Mouse (Mus musculus) heart, adult 11 months (tissue): ENCODE measurements around the gene Rreb1.

Experiments used
- DNase-seq: peaks from one replicate; pipeline ENCODE4 v3.0.0; 2022

Gene Rreb1

DNA sequence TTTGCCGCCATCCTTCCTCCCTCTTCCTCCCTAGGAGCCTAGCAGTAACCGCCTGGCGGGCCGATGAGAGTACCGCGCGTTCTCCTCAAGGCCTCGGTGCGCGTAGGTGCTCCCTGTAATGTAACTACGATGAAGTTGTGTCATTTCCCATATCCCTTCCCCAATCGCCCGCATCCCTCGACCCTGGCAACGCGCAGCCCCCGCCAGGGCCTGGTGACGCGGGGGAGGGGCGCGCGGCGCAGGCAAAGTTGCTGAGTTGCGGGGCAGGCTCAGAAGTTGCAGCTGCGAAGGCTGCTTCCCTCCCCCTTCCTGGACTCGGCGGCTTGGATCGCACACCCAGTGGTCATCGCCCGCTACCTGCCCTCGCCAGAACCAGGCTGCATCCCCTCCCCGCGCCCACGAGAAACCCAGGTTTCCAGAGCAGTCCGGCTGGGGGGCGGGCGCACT, at the start of gene Rreb1:
Rreb1 (plus strand) TSS at position 254 of the 447 bp plus-strand sequence.
- DNase-seq = peak; percentile 97

DNA sequence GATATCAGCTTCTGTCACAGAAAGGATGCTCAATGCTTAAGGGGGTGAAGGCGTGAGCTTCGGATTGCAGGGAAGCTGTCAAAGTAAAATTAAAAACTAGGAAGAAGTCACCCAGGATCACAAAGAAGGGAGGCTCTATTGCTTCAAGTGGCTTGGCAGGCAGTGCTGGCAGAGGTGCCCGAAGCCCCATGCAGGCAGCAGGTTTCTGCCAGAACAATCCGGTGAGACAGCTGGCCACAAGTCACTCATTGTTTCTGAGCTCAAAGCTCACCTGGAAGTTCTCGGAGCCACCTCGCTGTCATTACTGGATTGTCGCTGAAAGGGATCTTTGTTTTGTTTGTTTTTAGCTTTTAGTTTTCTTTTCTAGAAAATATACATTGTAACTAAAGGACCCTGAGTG, 49.6 kb upstream of the Rreb1 start:
- peak; percentile 91 for DNase-seq

DNA sequence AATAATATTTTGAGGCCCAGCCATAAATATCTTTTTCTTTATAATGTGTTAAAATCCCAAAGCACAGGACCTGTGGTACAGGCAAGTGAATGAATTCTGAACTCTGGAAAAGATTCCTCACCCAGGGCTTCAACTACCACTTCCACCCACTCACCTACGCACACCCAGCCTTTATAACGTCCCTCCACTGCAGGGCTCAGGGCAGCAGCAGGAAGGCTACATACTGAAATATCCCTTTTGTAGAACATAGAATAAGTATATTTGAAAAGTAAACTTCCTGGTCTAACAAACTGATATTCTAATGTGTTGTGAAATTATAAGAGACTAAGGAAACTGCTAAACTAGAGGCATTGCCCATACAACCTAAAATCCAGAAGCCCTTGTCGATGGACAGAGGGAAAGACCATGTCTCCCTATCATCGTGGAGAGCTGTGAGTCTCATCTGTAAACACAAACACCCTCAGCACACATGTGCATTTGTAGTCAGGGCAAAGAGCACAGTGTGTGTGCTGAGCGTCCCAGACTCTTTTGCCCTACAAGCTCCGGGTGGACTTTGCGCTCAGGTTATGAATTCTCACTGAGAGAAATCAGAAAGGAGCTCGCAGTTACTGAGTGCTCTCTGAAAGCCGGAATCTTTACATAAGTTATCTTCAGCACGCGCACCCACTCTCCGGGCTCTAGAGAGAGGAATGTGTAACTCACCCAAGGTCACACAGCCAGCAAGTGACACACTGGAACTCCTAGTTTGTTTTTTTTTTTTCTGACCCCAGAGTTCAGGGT, 46.1 kb upstream of the Rreb1 start:
- no peak for DNase-seq

DNA sequence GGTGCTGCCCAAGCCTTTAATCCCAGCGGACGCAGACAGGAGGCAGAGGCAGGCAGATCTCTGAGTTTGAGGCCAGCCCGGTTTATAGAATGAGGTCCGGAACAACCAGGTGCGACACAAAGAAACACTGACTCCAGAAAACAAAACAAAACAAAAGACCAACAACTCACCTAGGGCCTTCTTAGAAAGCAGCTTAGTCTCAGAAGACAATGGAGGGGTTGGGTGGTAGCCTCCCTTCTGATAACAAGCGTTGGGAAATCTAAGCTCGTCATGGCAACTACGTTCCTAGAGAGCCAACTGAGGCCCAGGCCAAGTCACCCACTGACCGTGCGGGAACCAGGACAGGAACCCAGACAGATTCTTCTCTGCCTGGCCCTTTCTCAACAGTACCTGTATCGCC, 43.7 kb upstream of the Rreb1 start:
- DNase-seq = no peak

DNA sequence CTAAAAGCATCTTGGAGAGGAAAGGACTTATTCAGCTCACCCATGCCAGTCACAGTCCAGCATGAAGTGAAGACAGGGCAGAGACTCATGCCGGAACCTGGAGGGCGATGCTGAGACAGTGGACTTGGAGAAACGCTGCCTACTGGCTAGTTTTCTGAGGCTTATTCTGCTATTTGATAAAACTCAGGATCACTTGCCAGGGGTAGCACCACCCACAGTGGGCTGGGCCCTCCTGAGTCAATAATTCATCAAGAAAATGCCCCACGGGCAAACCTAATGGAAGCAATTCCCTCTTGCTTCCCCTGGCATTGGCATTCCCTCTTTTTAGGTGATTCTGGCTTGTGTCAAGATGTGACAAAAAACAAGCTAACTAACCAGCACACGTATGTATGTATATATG, 38.1 kb upstream of the Rreb1 start:
- no peak for DNase-seq

DNA sequence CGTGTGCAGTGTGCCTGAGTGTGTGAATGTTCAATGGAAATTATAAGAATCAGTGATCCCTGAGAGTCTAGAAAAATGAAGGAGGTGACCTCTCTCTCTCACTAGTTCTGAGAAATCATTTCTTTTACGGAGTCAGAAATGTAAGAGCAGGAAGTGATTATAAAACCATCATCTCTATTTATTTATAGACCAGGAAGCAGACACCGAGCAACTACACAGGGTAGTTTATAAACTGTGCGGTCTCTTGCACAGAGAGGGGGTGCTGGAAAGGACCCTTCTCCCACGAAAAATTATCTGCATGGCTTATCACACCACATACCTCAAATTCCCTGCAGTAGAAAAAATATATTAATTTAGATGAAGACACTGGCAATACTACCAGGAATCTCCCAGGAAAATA, 37.4 kb upstream of the Rreb1 start:
- DNase-seq = no peak

DNA sequence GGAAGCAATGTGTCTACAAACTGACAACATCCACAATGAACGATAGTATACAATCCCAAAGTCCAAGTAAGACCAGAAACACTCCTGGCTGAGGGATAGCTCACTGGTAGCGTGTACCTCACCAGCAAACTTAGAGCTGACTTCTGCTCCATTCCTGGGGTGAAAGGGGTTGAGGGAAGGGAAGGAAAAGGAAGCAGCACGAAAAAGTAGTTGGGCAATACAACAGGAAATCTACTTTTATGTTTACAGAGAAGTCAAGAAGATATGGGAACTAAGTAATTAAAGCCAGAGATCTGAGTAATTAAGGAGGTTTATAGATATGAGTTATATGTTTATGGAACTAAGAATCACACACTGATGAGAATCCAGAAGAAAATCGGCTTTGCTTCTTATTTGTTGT, 36.0 kb upstream of the Rreb1 start:
- DNase-seq = no peak

DNA sequence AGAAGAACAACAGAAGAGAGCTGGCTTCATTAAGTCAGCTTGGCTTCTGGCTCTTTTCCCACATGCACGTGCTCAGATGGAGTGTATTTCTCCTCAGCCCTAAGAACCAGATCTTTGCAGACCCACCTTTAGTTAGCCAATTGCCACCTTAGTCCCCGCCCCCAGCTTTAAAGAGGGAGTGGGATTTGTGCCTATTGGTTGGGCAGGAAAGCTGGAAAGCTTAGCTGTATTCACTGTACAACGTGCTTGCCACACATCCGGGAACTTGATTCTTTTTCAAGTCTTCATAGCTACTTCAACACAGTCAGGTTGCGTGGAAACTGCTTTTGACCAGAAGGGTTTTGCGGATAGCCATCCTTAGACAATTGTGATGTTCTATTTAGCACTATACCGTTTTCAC, 30.7 kb upstream of the Rreb1 start:
- DNase-seq = no peak

DNA sequence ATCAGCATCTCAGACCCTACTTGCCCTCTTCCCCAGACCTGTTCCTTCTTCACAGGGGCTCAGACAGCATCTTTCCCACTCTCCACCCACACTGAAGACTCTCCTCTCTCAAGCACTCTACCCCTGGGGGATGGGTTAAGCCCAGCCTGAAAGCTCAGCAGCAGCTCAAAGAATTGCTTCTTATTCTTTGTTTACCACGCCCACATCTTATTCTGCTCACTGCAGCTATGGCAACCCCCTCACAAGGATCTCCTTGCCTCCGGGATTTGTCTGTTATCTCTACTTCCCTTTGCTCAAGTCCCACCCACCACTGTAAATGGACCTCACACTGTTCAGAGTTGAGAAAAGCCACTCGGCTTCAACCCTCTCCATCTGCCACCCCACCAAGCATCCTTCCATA, 28.7 kb upstream of the Rreb1 start:
- DNase-seq = no peak

DNA sequence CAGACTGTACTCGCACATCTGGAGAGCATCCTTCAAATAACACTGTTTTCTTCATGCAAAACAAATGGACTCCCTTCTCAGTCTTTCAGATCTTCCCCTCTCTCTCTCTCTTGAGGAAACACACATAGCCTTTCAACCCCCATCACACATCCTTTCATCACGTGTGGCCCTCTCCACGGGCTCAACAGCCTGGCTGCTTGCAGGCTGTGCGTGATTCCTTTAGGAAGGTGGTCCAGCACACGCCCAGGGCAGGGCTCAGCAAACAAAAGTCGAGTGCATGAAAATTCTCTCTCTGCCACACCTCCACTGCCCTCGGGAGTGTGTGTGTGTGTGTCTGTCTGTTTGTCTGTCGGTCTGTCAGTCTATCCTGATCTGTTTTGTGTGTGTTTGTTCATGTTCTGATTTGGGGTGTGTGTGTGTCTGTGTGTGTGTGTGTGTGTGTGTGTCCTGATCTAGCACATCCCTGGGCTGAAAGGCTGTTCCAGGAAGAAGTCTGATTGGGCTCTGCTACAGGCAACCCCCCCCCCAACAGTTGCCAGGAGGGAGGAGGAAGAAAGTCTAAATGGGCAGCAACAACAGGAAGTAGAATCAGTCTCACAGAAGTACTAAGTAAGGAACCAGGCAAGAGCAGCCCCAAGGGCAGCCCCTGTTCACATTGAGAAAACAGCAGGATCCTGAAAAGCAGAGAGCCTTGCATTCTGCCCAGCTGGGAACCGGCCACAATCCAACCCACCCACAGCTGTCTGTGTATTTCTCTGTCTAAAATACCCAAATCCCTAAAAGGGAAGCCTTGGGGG, 26.8 kb upstream of the Rreb1 start:
- DNase-seq = peak; percentile 95

DNA sequence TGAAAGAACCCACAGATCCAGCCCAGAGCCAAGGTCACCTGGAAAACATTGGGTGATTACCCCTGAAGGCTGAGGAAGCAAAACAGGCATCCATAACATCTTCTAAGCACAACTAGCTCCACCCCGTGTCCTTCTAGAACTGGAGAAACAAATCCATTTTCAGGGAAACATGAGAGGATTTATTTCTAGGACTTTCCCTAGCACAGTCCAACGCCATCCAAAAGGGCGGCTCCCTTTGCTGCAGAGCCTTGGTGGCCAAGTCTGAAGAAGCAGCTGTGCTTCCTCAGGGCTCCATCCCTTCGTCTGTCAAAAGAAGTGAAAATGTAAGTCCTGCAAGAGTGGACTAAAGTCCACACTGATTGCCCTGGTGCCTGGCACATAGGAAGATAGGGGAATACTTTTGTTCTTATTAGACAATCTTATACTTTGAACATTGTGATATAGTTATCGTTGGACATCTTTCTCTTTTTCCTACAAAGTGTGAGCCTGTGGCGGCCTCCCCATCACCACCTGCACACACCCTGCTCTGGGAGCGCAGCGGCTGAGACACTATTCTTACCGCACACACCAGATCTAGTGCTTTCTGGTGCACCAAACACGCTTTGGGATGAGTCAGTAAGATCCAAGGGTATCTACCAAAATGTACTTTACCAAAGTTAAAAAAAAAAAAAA, 18.7 kb upstream of the Rreb1 start:
- peak; percentile 89 for DNase-seq

DNA sequence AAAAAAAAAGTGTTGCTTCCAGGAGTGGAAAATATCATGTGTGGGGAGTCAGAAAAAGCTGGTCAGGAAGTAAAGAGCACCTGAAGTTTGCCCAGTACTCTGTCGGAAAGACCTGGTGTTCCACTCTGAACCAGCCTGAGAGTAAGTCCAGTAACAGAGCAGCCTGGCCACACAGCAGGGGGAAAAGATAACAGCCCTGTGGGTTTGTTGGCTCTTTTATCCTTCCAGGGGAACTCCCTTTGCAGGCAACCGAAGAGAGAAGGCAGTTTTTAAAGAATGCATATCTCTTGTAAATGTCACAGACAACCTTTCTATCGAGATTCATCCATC, 18.2 kb upstream of the Rreb1 start:
- no peak for DNase-seq

DNA sequence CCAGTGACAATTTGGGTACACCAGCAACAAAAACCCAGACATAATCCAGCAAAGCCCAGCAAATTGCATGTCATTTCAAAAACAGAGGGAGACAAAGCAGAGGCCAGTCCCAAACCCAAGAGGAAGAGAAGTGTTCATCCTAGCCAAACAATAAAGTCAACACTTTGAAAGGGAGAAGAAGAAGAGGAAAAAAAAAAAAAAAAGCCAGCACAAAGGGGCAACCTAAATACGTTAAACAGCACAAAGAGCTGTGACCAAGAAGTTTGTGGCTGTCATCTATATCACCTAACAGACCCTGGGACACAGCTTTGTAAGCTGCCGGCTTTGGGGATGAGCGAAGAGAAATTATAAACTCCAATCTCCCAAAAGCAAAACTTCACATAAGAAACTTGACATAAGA, 17.8 kb upstream of the Rreb1 start:
- DNase-seq = peak; percentile 21

DNA sequence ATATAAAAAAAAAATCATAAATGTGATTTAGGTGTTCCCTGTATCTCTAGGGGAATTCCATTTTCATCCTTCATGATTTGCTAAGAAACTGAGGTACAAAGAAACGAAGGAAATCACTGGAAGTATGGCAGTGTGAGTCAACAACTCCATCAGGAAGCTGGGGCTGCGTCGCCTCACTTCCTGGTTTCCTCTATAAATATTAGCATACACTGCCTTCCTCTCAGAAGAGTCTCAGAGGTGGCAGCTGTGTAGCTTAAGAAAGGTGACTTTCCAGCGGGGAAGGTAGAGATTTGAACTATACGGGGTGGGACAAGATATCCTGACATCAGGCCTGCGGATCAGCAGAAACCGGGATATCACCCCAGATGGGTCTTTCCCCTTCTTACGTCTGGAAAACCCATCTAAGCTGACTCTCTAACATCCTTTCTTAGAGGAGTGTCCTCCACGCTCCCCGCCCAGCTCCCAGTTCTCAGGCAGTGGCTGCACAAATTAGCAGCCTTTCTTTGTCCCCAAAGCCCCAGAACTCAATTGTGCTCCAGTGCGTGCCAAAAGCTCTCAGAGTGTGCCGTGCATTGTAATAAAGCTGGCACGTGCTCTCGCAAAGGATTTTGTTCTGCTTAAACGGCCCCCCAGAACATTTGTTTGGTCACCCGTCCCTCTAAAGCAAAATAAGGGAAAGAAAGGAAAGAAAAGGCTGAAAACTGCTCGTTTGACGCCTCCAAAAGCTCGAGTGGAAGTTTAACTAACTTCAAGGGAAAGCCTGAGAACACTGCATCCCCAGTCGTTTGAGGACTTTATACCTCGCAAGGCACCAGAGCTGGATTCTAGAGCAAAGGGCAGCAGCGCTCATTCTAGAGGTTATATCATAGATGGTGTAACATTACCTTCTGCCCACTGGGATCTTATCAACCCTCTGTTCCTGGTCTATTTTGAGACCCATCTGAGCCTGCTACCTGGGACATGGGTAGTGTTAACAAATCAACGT, 17.0 kb upstream of the Rreb1 start:
- peak; percentile 97 for DNase-seq

DNA sequence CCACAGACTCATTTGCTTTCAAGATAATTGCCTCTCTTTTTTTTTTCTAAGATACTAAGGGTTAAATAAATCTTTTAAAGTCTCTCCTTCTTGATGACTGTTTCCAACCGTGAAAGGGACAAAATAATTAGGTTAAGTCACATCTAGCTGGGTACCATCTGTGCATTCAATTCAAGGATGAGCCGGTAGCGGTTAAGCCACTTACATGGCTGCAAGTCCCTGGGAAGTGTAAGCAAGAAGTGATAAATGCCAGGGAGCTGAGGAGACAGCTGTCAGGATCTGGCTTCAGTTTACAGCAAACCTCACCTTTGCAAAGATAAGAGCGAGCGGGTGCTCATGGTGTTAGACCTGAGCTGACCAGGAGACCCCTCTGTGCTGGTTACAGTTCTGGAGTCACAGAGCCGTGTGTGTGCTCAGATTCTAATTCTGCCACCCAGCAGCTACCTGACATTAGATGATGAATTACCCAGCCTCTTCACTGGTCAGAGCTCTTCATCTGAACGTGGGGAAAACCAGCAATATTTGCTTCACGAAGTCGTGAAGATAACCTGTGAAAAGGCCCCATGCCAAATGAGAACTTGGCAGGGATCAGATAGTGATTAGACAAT, 14.3 kb upstream of the Rreb1 start:
- DNase-seq = no peak

DNA sequence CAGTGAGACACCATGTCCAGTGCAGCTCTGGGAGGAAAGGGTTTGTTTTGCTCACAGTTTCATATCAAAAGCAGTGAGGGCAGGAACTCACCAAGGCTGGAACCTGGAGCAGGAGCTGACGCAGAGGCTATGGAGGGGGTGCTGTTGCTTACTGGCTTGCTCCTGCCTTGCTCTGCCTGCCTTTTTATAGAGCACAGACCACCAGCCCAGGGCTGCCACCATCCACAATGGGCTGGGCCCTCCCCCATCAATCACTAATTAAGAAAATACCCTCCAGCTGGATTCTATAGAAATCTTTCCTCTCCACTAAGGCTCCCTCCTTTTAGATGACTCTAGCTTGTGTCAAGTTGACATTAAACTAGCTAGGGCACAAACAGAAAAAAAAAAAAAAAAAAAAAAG, 8.4 kb upstream of the Rreb1 start:
- no peak for DNase-seq

DNA sequence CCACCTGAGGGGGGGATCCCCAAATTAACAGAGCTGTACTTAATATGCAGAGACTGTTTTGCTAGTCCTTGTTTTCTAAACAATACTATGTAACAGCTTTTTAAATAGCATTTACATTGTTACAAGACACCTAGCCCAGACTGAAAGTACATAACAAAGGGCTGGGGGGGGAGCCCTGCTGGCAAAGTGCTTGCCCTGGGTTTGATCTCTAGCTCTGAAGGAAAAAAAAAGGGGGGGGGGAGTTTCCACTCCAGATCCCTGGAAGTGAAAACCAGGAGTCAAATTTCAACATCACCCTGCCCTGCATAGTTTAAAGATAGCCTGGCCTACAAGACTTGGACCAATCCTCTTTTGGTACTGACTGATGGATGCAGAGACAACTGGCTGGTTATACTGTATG, 4.7 kb upstream of the Rreb1 start:
- DNase-seq = peak; percentile 30

DNA sequence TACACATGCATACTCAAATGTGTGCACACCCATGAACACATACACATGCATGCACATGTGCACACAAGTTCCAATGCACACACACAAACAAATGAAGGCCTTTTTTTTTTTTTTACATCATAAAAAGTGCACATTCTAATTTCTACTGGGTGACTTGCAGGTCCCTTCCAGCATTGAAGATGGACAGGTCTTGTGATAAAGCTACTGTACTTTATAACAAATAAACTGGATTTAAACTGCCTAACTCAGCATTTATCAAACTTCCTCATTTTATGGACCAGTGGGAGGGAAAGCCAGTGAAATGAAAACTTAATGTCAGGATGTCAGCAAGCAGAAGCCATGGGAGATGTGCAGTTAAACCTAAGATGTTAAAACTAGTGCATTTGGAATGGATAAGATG, 1.5 kb upstream of the Rreb1 start:
- DNase-seq = peak; percentile 50

DNA sequence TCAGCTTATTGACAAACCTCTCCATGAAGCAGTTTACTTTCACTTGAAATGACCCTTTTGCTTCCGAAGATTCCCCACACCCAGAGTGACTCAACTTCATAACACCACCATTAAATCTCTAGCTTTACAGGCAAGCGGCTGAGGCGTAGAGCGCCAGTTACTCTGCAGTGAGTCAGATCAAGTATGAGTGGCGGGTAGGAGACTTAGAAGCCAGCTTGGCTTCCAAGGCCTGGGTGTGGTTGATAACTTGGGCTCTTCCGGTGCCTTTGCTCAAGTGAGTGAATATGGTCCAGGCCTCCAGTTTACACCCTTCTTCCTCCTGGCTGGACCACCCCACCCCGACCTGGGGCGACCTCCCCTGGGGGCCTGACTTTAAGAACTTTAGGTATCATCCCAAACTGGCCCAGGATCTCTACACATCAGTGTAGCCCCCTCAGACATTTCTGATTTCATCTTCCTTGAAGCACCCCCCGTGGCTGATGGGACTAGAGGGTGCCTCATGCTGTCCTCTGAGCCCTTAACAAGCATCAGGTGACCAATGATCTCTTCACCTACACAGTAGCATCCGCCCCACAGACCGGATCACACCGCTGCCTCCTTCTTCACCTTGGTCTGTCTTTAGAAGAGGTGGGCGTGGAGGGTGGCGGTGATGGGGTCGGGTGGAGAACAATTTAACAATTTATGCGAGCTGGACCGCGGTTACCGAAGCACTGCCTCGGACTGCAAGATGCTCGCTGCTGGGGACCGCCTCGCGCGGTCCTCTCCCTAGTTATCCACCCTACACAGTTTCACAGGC, 651 bp upstream of the Rreb1 start:
- peak; percentile 91 for DNase-seq

DNA sequence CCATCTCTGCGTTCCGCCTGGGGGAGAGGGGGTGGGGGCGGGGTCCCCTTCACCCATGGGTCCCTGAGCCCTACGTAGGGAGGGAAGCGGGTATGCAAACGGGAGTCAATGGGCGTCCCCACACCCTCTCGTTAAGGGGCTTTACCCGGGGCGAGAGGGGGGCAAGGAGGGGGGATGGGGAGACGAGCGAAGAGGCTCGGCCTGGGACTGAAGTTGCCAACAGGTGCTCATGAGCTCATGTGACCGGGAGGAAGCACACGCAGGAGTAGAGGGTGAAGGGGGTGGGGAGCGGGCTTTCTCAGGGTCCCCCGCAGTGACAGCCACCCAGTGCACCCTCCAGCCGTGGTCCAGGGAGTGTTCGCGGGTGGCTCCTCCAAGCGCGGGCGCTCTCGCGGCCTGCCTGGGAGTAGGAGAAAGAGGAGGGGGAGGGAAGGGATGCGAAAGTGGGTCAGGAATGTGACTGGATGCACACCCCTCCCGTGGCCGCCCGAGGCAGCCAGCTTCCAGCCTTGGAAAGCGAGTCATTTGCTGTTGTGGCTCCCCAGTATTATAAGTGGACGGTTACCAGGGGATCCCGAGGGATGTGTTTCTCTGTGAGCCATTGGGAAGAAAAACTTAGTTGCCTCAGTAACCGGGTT, 513 bp downstream of the Rreb1 start:
- peak; percentile 96 for DNase-seq

DNA sequence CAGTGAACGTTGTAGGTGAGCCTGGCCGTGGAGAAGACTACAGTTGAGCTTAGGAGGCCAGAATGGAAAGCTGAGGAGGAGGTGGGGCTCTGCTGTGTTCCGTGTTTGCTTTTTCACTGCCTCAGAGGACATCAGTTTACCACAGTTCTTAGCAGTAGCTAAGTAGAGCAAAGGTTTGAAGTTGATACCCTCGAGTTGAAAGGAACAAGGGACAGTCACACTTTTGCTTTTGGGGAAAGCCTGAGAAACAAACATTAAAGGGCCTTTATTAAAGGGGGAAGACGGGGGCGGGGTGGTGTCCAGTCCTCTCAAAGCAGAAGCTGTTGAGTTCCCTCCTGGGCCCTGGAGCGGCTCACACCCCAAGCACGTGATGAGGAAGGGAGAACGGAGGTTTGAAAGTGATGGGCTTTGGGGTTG, 1.1 kb downstream of the Rreb1 start:
- DNase-seq = peak; percentile 95
